Mouse (Mus musculus) stomach, adult 2 months (tissue): ENCODE data around the gene Naa38. TPM values are rescaled to one million over a fixed set of nuclear protein-coding genes. Genes with fewer than 3 reads are reported as not detected.

Experiments used
- polyA plus RNA-seq: library from polyadenylated mRNA; depleted of rRNA; stranded (reverse); fragments of >200 nt; gene quantifications from 2 replicates; pipeline ENCODE4 v1.2.3, GENCODE M21; 2012; rRNA removed

The Naa38 gene
- polyA plus RNA-seq = 96.6 and 133 TPM in 2 replicates

GRCm38 (mm10) chr11:69395235-69395633 lies at the start of gene Naa38, which contains the start of gene Cyb5d1:
Gene Naa38 (plus strand): TSS chr11:69395487.
Gene Cyb5d1 (minus strand): TSS chr11:69395631.

GRCm38 (mm10) chr11:69369215-69369989 lies 25.9 kb upstream of the Naa38 start, which contains the start of gene Chd3:
Gene Chd3 (minus strand): TSS chr11:69369406.

GRCm38 (mm10) chr11:69398059-69398458 lies 2.8 kb downstream of the Naa38 start, which contains the start of gene Tmem88:
Gene Tmem88 (minus strand): TSS chr11:69398234.

GRCm38 (mm10) chr11:69413221-69414181 lies 18.2 kb downstream of the Naa38 start, which contains the start of gene Kdm6b:
Gene Kdm6b (minus strand): TSS chr11:69413675.

Other genes with a start within 250 kb of the Naa38 start
- 27.0 and 30.6 TPM in 2 replicates for gene Alox12b, start 238.5 kb upstream of the Naa38 start, polyA plus RNA-seq
- gene Alox8, start 197.6 kb upstream of the Naa38 start, polyA plus RNA-seq = 0.18 TPM in 1 of 2 replicates, not detected in the other
- 0.02 TPM in 1 of 2 replicates, not detected in the other for gene Gucy2e, start 158.5 kb upstream of the Naa38 start, polyA plus RNA-seq
- 2.4 and 2.7 TPM in 2 replicates for gene Cntrob, start 71.7 kb upstream of the Naa38 start, polyA plus RNA-seq
- 11.5 and 14.4 TPM in 2 replicates for gene Trappc1, start 71.5 kb upstream of the Naa38 start, polyA plus RNA-seq
- 0.76 and 1.3 TPM in 2 replicates for gene Kcnab3, start 69.2 kb upstream of the Naa38 start, polyA plus RNA-seq
- 1.6 and 12.4 TPM in 2 replicates for gene Rnf227, start 55.0 kb upstream of the Naa38 start, polyA plus RNA-seq
- gene Chd3, start 26.1 kb upstream of the Naa38 start, polyA plus RNA-seq = 44.4 and 47.6 TPM in 2 replicates
- 3.3 TPM in 2 replicates for gene Cyb5d1, start 144 bp downstream of the Naa38 start, polyA plus RNA-seq
- 22.8 and 37.9 TPM in 2 replicates for gene Tmem88, start 2.7 kb downstream of the Naa38 start, polyA plus RNA-seq
- 9.5 and 10.6 TPM in 2 replicates for gene Kdm6b, start 18.2 kb downstream of the Naa38 start, polyA plus RNA-seq
- gene Dnah2, start 153.6 kb downstream of the Naa38 start, polyA plus RNA-seq = 0.01 and 0.08 TPM in 2 replicates
- 0.27 and 0.34 TPM in 2 replicates for gene Efnb3, start 164.7 kb downstream of the Naa38 start, polyA plus RNA-seq
- gene Wrap53, start 184.8 kb downstream of the Naa38 start, polyA plus RNA-seq = 8.5 and 11.1 TPM in 2 replicates
- 22.0 and 27.4 TPM in 2 replicates for gene Trp53, start 184.9 kb downstream of the Naa38 start, polyA plus RNA-seq
- 4.4 and 7.2 TPM in 2 replicates for gene Atp1b2, start 210.5 kb downstream of the Naa38 start, polyA plus RNA-seq
- gene Shbg, start 222.4 kb downstream of the Naa38 start, polyA plus RNA-seq = not detected in 2 replicates
- gene Sat2, start 226.5 kb downstream of the Naa38 start, polyA plus RNA-seq = 0.60 and 0.94 TPM in 2 replicates
- 26.3 and 30.1 TPM in 2 replicates for gene Fxr2, start 237.5 kb downstream of the Naa38 start, polyA plus RNA-seq